Mouse (Mus musculus): ENCODE results near the gene Tmco1.

The Tmco1 gene

DNA sequence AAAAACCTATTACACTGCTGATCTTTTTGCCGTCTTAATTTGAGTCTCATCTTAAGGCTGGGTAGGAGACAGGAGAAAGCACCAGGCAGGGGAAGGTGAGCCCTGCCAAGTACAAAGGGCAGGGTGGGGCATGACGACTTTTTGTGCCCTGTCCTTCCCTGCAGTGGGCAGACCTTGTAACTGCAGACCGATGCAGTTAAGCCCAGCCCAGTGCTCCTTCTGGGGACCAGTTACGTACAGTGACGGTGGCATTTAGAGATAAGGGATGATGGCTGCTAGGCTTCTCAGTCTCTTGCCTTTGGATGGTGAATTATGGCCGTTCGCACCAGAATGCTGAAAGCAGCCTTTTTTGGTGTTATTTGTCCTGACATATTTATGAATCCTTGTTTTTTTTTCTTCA is 60.3 kb downstream of the Tmco1 start:
- DNase-seq (ENCODE audit: low read depth in 1 of 2, low spot score in 2 of 2) = no peak

DNA sequence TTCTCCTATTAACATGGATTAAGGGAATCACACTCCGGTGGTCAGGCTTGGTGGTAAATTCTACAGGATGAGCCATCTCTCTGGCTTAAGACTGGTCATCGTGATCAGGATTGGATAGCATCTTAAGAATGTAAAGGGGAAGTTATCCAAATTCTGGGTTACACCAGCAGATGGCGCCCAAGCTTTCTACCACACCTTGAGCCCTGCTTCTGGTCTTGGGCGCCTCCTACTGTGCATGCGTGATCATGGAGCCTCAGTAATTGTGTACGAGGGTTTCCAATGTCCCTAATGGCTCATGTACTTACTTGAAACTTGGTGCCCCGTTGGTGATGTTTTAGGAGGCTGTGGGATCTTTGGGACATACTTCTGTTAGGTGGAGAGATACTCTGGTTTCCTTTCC is 61.7 kb downstream of the Tmco1 start:
- DNase-seq (ENCODE audit: low read depth in 1 of 2, low spot score in 2 of 2) = peak; percentile 48 to 81

GRCm38 (mm10) chr1:167372739-167373138 is 64.6 kb downstream of the Tmco1 start:
- DNase-seq (ENCODE audit: low read depth in 1 of 2, low spot score in 2 of 2) = no peak

DNA sequence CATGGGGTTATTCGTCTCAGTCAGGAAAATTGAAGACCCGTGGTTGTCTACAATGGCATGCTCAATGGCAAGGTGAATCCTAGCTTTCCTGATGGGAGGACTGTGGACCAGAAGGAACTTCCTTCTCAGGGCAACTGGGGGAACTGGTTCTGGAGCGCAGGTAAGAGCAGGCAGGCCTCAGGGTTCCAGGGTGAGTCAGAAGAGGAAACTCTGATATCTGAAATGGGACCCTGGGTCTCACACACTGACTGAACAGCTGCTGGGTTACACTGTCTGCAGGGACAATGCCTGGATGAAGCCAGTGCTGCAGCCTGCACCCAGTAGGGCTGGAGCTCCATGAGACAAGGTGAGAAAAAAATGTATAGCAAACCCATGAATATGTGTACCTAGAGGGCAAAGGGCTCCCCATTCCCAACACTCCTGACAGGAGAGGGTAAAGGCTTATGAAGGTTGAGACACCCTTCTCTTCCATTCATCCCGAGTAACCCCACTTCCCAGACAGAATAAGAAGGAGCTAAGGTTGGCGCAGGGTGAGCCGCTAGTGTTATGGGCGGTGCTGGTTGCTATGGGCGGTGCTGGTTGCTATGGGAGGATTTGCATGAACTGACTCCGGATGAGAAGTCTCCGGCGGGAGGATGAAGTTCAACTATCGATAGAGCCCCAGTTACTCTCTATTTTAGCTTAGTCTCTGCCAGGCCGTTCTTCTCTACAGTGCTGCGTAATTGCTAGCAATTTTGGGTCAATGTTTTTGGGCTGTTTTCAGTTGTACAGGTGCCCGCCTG is 66.0 kb downstream of the Tmco1 start:
- no peak for DNase-seq (ENCODE audit: low read depth in 1 of 2, low spot score in 2 of 2)

- no peak for DNase-seq (ENCODE audit: low read depth in 1 of 2, low spot score in 2 of 2)
Observed at GRCm38 (mm10) chr1:167374942-167375341, 66.8 kb downstream of the Tmco1 start.

DNA sequence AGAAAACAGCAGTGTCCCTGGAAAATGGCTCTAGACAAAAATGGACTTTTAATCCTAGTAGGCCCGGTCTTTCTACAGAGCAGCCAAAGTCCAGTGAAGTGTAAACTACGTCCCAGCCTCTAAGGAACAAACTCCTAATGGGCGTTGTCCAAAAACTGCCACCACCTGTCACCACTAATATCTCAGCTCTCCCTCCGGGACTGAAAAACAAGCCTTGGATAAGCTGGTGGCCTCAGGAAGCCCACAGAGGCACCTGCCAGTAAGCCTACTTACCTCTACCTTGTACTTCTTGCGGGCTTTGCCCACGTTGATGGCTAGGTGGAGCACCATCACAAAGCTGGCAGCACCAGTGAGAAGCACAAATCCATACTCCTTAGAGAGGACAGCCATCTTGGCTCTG is 69.8 kb downstream of the Tmco1 start:
- DNase-seq (ENCODE audit: low read depth in 1 of 2, low spot score in 2 of 2) = no peak

DNA sequence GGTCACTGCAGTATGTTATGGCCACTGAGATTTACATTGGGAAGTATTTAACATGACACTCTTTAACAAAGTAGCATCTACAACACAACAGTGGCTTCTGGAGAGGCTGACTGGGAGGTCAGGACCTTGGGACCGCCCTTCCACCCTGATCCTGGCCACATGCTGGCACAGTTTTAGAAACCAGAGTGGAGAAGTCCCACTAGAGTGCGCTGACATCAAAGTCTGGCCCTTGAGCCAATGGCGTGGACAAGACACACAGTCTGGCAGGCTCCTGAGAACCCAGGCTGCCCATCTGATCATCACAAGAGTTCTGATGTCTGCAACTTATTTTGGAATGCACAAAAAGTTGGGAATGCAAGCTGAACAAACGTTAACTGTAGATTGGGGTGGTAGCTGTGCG is 71.6 kb downstream of the Tmco1 start:
- DNase-seq (ENCODE audit: low read depth in 1 of 2, low spot score in 2 of 2) = no peak

- no peak for DNase-seq (ENCODE audit: low read depth in 1 of 2, low spot score in 2 of 2)
Observed at GRCm38 (mm10) chr1:167380223-167380622, 72.0 kb downstream of the Tmco1 start.

- no peak for DNase-seq (ENCODE audit: low read depth in 1 of 2, low spot score in 2 of 2)
Observed at GRCm38 (mm10) chr1:167381050-167382015, 73.2 kb downstream of the Tmco1 start.

- DNase-seq (ENCODE audit: low read depth in 1 of 2, low spot score in 2 of 2) = no peak
Observed at GRCm38 (mm10) chr1:167382316-167382715, 74.1 kb downstream of the Tmco1 start.

- no peak for DNase-seq (ENCODE audit: low read depth in 1 of 2, low spot score in 2 of 2)
Observed at GRCm38 (mm10) chr1:167382763-167383162, 74.6 kb downstream of the Tmco1 start.

DNA sequence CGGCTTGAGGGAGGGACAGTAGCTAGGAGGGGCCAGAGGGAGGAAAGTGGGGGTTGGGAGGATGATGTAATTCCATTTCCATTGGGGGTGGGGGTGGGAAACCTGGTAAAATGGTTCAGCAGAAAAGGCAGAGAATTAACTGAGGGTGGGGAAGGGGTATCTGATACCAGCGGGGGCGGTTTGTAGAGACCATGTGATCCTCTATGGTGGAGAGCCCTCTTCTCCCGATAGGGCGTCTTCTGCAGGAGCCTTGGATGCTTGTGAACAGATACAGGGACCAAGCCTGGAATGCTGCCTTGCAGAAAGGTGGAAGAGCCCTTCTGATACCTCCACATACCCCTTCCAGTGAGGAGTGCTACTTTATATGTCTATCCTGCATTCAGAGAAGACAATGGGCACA is 75.0 kb downstream of the Tmco1 start:
- no peak for DNase-seq (ENCODE audit: low read depth in 1 of 2, low spot score in 2 of 2)
